Mouse (Mus musculus): ENCODE measurements around the gene Elmod1.

DNA sequence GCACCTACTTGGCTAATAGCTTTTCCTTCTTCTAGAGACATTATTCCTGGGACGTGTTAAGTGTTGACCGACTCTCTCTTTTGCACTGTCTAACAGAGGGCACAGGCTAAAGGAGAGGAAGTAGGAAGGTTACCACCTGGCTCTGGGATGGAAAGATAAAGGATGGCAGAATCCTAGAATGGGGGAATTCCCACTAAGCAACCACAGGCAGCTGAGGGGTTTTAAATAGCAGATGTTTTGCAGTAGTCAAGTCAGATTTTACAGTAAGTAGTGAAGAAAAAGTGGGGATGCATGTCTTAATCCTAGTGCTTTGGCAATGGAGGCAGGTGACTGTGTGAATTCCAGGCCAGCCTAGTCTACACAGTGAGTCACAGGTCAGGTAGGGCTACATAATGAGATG, 64.3 kb downstream of the Elmod1 start:
- no peak for TF ChIP-seq POLR2A (IDR thresholded peaks at IDR 0.05; ENCODE audit: borderline replicate concordance, insufficient read depth, low read length)
- no peak for TF ChIP-seq CTCF (IDR thresholded peaks at IDR 0.05; ENCODE audit: borderline replicate concordance, insufficient read depth, low read depth, low read length)

Data from cerebellum, adult 2 months (tissue).